Mouse (Mus musculus): ENCODE results near the gene Mxi1. TPM values are rescaled to one million over a fixed set of nuclear protein-coding genes. Genes with fewer than 3 reads are reported as not detected.

Gene Mxi1
- total RNA-seq, 1 experiment = 20.1 TPM

GRCm38 (mm10) chr19:53282571-53282970, 27.7 kb upstream of the Mxi1 start:
- no peak overlapping the region for H3K9ac ChIP-seq (ENCODE audit: insufficient read depth, low read depth, low read length, poor library complexity, severe bottlenecking)
- H3K4me3 ChIP-seq (ENCODE audit: insufficient read depth in 1 of 2, low read depth in 1 of 2, low read length in 2 of 2, poor library complexity in 1 of 2, severe bottlenecking in 1 of 2) = no peak overlapping the region
- peaks cover 4 to 13% of the 10 kb centered on the region in 2 experiments; a peak in 2 of 4 replicates for H3K4me1 ChIP-seq (ENCODE audit: control insufficient read depth in 2 of 2, insufficient read depth in 2 of 2, low read length in 2 of 2, poor library complexity in 1 of 2)
- H3K9me3 ChIP-seq (ENCODE audit: control insufficient read depth, insufficient read depth, low read depth, low read length) = no peaks in the 10 kb centered on the region
- no peak for DNase-seq (ENCODE audit: low read depth, low spot score)
- in situ Hi-C loops (cut with MboI; ENCODE audit: low sequenced_read_pairs in 2 of 2, unreplicated experiment in 2 of 2) = no loop called here
- no peaks in the 10 kb centered on the region for H3K36me3 ChIP-seq (ENCODE audit: control insufficient read depth, insufficient read depth, low read length, poor library complexity, severe bottlenecking)
- TF ChIP-seq CHD2 (IDR thresholded peaks at IDR 0.05; ENCODE audit: low read depth, low read length) = no peak
- TF ChIP-seq ZNF384 (IDR thresholded peaks at IDR 0.05; ENCODE audit: low read depth, low read length) = no peak
- TF ChIP-seq ZC3H11A (IDR thresholded peaks at IDR 0.05; ENCODE audit: borderline replicate concordance, low read depth, low read length) = no peak
- no peak for TF ChIP-seq MAFK (IDR thresholded peaks at IDR 0.05; ENCODE audit: insufficient read depth, low read depth, low read length)
- no peak for TF ChIP-seq HCFC1 (IDR thresholded peaks at IDR 0.05; ENCODE audit: borderline replicate concordance, insufficient read depth, low read length)
- no peak overlapping the region for H3K27ac ChIP-seq (ENCODE audit: insufficient read depth, low read depth, low read length, poor library complexity, severe bottlenecking)

GRCm38 (mm10) chr19:53283742-53284141, 26.6 kb upstream of the Mxi1 start:
- Histone ChIP-seq H3K36me3 (ENCODE audit: control insufficient read depth, insufficient read depth, low read length, poor library complexity, severe bottlenecking) (no peaks in the 10 kb centered on the region), H3K4me3 (ENCODE audit: insufficient read depth in 1 of 2, low read depth in 1 of 2, low read length in 2 of 2, poor library complexity in 1 of 2, severe bottlenecking in 1 of 2) (0 out of 4 replicates have a peak overlapping the region, but pooled peaks of 1 of the 2 experiments have one; percentile 7), H3K27ac (ENCODE audit: insufficient read depth, low read depth, low read length, poor library complexity, severe bottlenecking) (peak overlapping the region; percentile 57; the same call in 1 of the 2 replicates), H3K9ac (ENCODE audit: insufficient read depth, low read depth, low read length, poor library complexity, severe bottlenecking) (no peak overlapping the region), H3K9me3 (ENCODE audit: control insufficient read depth, insufficient read depth, low read depth, low read length) (no peaks in the 10 kb centered on the region), H3K4me1 (ENCODE audit: control insufficient read depth in 2 of 2, insufficient read depth in 2 of 2, low read length in 2 of 2, poor library complexity in 1 of 2) (peaks cover 4 to 13% of the 10 kb centered on the region in 2 experiments; a peak in 2 of 4 replicates)
- DNase-seq (ENCODE audit: low read depth, low spot score) = no peak
- TF ChIP-seq HCFC1 (IDR thresholded peaks at IDR 0.05; ENCODE audit: borderline replicate concordance, insufficient read depth, low read length) = no peak
- TF ChIP-seq ZC3H11A (IDR thresholded peaks at IDR 0.05; ENCODE audit: borderline replicate concordance, low read depth, low read length) = no peak
- TF ChIP-seq MAFK (IDR thresholded peaks at IDR 0.05; ENCODE audit: insufficient read depth, low read depth, low read length) = no peak
- TF ChIP-seq CHD2 (IDR thresholded peaks at IDR 0.05; ENCODE audit: low read depth, low read length) = no peak
- TF ChIP-seq ZNF384 (IDR thresholded peaks at IDR 0.05; ENCODE audit: low read depth, low read length) = no peak
- in situ Hi-C loops (cut with MboI; ENCODE audit: low sequenced_read_pairs in 2 of 2, unreplicated experiment in 2 of 2) = no loop called here

- Histone ChIP-seq H3K4me1 (ENCODE audit: control insufficient read depth in 2 of 2, insufficient read depth in 2 of 2, low read length in 2 of 2, poor library complexity in 1 of 2) (peaks cover 4 to 13% of the 10 kb centered on the region in 2 experiments; a peak in 2 of 4 replicates), H3K36me3 (ENCODE audit: control insufficient read depth, insufficient read depth, low read length, poor library complexity, severe bottlenecking) (no peaks in the 10 kb centered on the region), H3K27ac (ENCODE audit: insufficient read depth, low read depth, low read length, poor library complexity, severe bottlenecking) (no peak overlapping the region), H3K4me3 (ENCODE audit: insufficient read depth in 1 of 2, low read depth in 1 of 2, low read length in 2 of 2, poor library complexity in 1 of 2, severe bottlenecking in 1 of 2) (peak overlapping the region in 1 of 2 experiments; percentile 1; a peak in 2 of 4 replicates), H3K9ac (ENCODE audit: insufficient read depth, low read depth, low read length, poor library complexity, severe bottlenecking) (peak overlapping the region; percentile 3; the same call in 1 of the 2 replicates), H3K9me3 (ENCODE audit: control insufficient read depth, insufficient read depth, low read depth, low read length) (no peaks in the 10 kb centered on the region)
- DNase-seq (ENCODE audit: low read depth, low spot score) = no peak
- in situ Hi-C loops (cut with MboI; ENCODE audit: low sequenced_read_pairs in 2 of 2, unreplicated experiment in 2 of 2) = no loop called here
- no peak for TF ChIP-seq MAFK (IDR thresholded peaks at IDR 0.05; ENCODE audit: insufficient read depth, low read depth, low read length)
- no peak for TF ChIP-seq HCFC1 (IDR thresholded peaks at IDR 0.05; ENCODE audit: borderline replicate concordance, insufficient read depth, low read length)
- TF ChIP-seq CHD2 (IDR thresholded peaks at IDR 0.05; ENCODE audit: low read depth, low read length) = no peak
- TF ChIP-seq ZC3H11A (IDR thresholded peaks at IDR 0.05; ENCODE audit: borderline replicate concordance, low read depth, low read length) = no peak
- TF ChIP-seq ZNF384 (IDR thresholded peaks at IDR 0.05; ENCODE audit: low read depth, low read length) = no peak
Observed at GRCm38 (mm10) chr19:53284268-53285208, 25.8 kb upstream of the Mxi1 start.

- Histone ChIP-seq H3K36me3 (ENCODE audit: control insufficient read depth, insufficient read depth, low read length, poor library complexity, severe bottlenecking) (no peaks in the 10 kb centered on the region), H3K27ac (ENCODE audit: insufficient read depth, low read depth, low read length, poor library complexity, severe bottlenecking) (no peak overlapping the region), H3K4me3 (ENCODE audit: insufficient read depth in 1 of 2, low read depth in 1 of 2, low read length in 2 of 2, poor library complexity in 1 of 2, severe bottlenecking in 1 of 2) (0 out of 4 replicates have a peak overlapping the region, but pooled peaks of 1 of the 2 experiments have one; percentile 3), H3K9me3 (ENCODE audit: control insufficient read depth, insufficient read depth, low read depth, low read length) (no peaks in the 10 kb centered on the region), H3K4me1 (ENCODE audit: control insufficient read depth in 2 of 2, insufficient read depth in 2 of 2, low read length in 2 of 2, poor library complexity in 1 of 2) (peaks cover 0 to 6% of the 10 kb centered on the region in 2 experiments; a peak in 1 of 4 replicates), H3K9ac (ENCODE audit: insufficient read depth, low read depth, low read length, poor library complexity, severe bottlenecking) (no peak overlapping the region)
- no peak for TF ChIP-seq CHD2 (IDR thresholded peaks at IDR 0.05; ENCODE audit: low read depth, low read length)
- no peak for TF ChIP-seq HCFC1 (IDR thresholded peaks at IDR 0.05; ENCODE audit: borderline replicate concordance, insufficient read depth, low read length)
- TF ChIP-seq ZC3H11A (IDR thresholded peaks at IDR 0.05; ENCODE audit: borderline replicate concordance, low read depth, low read length) = no peak
- no peak for TF ChIP-seq MAFK (IDR thresholded peaks at IDR 0.05; ENCODE audit: insufficient read depth, low read depth, low read length)
- no peak for TF ChIP-seq ZNF384 (IDR thresholded peaks at IDR 0.05; ENCODE audit: low read depth, low read length)
- DNase-seq (ENCODE audit: low read depth, low spot score) = no peak
- in situ Hi-C loops (cut with MboI; ENCODE audit: low sequenced_read_pairs in 2 of 2, unreplicated experiment in 2 of 2) = no loop called here
Observed at GRCm38 (mm10) chr19:53296331-53297254, 13.7 kb upstream of the Mxi1 start.

Data from ES-E14 (cell line).